Mouse (Mus musculus) adrenal gland, adult 8-10 months (tissue): ENCODE measurements around the gene Eid1. TPM values are rescaled to one million over a fixed set of nuclear protein-coding genes. Genes with fewer than 3 reads are reported as not detected.

Experiments used
- DNase-seq: peaks from one replicate; pipeline ENCODE4 v3.0.0; 2022
- total RNA-seq, 4 experiments: library from RNA; stranded (reverse); gene quantifications; 2 replicates each; pipeline ENCODE4 v1.2.4; 2022

The Eid1 gene
- 100 to 1,000 TPM; 142 to 165 (median 156) TPM for total RNA-seq

DNA sequence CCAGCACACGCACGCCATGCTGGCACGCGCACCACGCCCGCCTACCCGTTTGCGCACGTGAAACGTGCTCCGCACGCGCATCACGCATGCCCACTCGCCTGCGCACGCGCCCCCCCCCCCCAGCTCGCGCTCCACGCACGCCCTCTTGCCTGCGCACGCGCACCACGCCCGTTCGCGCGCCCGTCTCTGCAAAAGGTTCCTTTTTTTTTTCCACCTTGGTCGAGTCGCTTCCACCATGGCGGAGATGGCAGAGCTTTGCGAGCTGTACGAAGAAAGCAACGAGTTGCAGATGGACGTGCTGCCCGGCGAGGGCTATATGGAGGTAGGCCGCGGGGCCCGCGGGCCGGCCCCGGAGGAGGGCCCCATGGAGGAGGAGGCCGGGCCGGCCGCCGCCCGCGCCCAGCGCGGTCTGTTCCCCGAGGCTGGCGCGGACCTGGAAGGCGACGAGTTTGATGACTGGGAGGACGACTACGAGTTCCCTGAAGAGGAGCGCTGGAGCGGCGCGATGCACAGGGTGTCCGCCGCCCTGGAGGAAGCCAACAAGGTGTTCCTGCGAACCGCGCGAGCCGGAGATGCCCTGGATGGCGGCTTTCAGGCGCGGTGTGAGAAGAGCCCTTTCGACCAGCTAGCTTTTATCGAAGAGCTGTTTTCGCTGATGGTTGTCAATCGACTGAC is at the start of gene Eid1:
TSS of gene Eid1 (plus strand) at position 139 of the 675 bp plus-strand sequence.
- peak; percentile 72 for DNase-seq

DNA sequence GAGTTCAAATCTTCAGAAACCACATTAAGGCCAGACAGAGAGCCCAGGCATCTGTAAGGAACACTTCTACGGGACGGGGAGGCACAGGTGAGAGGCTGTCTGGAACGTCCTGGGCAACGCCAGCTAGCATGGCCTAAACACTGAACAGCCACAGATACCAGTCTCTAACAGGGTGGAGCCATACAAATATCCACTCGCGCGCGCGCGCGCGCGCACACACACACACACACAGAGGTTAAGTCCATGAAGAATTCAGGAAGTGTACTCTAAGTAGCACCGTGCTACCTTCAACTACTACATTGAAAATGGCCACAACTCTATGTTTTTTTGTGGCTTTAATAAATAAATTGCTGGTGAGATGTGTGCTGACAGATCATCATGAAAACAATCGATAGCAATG is 49.7 kb upstream of the Eid1 start:
- no peak for DNase-seq

DNA sequence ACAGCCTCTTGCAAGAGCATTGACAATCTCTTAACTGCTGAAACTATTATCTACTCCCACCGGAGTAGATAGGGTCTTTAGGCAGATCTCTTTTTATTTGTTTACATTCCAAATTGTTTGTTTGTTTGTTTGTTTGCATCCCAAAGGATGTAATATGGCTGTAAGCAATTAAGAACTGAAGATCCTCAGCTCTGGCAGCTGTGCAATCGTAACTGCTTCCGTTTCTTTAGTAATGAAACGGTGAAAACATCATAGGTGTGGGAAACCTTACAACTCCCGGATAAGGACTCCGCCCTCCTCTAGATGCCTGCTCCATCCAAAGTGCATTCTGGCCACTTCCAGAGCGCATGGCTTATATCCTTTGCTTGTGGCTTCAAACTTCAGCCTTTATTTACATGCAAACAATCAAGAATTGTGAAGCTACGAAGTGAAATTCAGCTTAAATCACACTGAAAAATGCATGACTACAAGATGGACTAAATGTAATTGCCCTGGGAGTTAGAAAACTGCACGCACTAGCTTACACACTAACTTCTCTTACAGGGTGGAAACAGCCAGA is 48.7 kb upstream of the Eid1 start:
- no peak for DNase-seq

DNA sequence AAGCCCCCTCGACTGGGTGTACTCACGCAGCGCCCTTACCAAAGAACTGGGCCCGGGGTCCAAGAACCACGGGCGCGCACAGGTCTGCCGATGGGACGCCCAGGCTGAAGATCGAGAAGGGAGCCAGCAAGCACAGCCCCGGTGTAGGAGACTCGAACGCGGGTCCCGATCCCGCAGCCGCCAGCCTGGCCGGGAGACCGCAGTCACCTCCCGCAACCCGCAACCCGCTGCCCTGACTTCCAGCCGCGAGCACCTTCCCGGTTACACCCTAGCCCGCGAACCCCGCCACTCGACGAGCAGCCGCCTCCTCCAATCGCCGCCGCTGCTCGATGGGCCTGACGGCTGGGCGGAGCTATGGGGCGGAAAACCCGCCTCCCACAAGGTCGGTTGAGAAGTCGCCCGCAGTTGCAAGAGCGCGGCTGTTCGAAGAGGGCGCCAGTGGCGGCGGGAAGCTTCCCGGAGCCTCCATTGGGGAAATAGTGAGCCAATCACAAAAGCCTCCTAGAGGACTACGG is 48.0 kb upstream of the Eid1 start, which contains the start of gene Cep152:
TSS of gene Cep152 (minus strand) at position 277 of the 515 bp plus-strand sequence.
- DNase-seq, result peak; percentile 98

DNA sequence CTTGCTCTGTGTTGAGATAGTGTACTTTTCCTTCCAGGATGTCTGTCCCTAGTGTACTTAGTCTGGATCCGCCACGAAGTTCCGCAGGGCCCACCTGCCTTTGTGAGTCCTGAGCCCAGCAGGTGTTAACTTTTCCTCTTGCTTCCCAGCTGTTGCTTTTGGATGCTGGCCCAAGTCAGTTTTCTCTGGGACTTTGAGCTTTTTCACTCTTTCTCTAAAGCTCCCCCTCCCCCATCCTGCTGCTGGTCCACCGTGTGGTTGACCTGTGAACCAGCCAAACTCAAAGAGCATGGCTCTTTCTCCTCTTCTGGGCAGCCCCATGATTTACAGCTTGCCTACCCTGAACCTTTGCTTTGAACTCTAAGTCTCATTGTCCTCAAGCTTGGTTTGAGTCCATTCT is 46.4 kb upstream of the Eid1 start:
- DNase-seq, result no peak

DNA sequence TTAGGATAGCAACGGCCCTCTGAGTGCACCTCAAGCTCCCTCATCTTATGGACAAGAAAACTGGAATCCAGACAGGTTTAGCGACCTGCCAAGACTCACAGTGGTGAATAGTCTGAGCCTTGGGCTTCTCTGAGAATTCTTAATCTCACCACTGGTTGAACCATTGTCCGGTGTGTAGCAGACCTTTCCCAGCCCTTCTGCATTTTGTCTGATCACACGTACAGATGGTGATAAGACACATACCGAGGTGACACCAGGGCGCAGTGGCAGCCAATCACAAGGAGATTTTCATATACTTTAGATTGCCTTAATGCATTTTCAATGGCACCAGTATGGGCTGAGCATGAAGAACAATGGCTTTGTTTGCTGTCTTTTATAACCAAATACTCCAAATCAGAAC is 44.4 kb upstream of the Eid1 start:
- no peak for DNase-seq

DNA sequence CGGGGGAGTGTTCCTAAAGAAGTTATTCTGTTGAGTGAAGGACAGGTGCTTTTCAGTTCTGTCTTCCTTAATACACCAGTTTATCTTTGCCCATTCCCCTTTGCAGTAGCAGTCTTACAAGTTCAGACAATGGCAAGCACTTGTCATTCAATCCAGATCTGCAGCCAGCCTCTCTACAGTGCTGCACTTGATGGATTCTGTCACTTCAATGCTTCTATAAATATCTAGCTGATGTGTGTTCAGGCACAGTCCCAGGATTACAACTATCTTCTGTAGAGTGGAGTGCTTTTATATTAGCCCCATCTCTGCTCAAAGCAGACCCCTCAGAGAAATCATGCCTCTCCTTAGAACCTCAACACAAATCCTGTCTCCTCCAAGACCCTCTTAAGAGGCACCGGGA is 42.9 kb upstream of the Eid1 start:
- DNase-seq, result no peak

DNA sequence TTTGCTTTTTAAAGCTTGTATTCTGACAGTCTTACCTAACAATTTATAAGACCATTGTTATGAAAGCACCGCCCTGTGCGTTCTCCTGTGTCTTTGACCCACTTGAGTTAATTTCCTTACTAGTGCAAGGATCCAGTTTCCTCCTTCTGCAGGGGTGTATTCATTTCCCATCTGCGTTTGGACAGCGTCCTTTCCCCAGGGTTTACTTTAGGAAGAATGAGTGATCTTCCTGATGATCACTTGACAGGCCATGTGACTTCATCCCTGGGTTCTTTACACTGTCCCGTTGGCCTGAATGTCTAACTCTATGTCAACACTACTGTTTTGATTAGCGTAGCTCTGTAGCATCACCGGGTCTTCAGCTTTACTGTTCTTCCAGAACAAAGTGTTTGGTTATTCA is 35.6 kb upstream of the Eid1 start:
- no peak for DNase-seq

DNA sequence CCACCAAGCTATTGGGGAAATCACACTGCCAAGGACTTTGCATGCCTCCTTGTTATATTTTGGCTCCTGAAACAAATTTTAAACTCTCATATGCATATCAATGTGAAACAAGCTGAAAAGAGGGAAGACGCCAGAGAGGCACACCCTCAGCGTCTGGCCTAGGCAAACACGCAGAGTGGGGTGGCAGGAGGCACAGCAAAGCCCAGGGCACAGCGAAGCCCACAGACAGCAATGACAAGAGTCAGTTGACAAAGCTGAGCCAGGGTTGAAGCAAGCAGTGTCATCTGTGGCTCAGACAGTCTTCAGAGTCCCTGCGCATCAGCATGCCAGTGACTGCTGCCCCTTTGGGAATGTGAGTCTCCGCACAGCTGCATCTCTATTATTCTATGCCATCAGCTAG is 28.0 kb upstream of the Eid1 start:
- no peak for DNase-seq

DNA sequence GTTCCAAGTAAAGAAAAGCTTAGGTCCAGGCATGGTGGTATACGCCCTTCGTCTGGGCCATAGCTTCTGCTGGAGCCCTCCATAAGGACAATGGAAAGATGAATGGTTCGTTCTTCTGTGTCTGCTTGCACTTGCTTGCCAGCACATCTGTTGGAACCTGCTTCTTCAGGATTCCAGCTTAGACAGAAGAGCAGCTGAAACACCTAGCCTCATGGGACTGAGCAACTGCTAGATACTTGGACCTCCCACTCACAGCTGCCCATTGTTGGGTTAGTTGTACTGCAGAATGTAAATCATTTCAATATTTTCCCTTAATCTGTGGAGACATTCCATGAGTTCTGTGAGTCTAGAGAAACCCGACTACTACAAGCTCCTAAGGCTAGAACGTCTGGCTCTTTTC is 22.9 kb upstream of the Eid1 start:
- DNase-seq, result no peak

DNA sequence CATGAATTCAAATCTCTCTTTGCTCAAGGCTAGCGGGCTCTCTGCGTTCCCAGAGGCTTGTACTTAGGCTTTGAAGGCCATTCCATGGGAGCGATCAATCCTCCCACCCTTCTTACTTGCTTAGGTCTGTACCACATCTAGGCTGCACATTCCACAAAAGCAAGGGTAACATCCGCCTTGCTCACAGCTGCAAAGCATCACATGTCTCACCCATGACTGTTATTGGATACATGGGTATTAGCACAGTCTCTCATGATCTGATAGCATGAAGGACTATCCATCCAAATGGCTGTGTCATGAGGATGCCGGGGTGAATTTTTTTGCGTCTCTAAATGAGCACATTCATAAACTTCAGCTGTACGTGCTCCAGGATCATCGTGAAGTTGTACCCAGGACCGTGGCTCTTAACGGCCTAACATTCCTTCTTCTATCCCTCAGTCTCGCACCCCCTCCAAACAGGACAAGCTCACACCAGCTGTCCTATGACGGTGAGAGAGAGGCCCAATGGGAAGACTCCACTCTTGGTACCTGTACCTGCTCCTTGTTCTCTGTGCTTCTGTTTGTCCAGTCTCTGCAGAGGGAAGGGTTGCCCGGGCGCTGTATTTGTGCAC is 22.0 kb upstream of the Eid1 start:
- DNase-seq, result no peak

DNA sequence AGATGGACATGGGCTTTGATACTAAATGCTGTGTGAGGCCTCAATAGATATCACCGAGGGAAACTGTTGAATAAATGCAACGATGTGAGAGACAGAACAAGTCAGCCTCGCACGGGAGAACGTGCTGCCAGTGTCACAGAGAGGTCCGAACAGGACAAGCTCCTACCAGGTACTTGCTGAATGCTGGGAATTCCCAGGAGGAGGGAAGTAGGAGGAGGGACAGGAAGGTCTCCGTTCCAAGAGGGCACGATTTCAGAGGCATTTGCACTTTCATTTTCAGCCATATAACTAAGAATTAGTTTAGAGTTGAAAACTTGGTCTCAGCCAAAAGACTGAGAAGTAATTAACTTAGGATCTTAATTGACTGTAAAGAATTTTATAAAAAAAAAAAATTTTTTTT is 21.3 kb upstream of the Eid1 start:
- DNase-seq, result no peak

DNA sequence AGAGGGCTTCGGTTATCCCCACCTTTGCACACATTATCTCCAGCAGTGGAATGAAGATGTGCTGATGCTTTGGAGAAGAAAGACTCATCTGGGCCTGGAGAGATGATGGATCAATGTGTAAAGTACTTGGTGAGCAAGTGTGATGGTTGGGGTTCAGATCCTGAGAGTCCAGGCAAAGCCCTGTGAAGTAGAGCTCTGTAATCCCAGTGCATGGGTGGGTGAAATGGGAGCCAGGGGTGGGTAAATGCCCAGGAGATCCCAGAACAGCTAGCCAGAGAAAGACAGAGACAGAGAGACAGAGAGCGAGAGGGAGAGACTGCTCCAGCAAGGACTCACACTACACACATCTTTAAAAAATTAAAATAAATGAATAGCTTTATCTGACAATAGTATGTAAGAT is 19.6 kb upstream of the Eid1 start:
- no peak for DNase-seq

DNA sequence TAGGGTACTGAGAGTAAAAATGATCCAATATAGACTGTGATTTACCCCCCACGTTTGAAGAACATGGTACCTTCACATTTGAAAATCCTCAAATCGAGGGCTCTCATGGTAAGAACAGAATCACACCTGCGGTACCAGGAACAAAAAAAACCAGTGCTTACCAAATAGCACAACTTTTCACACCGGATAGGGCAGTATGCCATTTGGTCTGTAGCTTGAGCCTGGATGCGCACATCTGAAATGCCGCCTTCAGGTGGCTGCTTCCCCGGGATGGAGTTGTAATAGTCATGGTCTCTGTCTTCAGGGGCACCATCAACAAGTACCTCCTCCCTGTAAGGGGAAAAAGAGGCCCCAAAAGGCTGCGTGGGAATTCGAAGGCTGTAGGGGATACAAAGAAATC is 17.5 kb upstream of the Eid1 start:
- DNase-seq, result no peak

DNA sequence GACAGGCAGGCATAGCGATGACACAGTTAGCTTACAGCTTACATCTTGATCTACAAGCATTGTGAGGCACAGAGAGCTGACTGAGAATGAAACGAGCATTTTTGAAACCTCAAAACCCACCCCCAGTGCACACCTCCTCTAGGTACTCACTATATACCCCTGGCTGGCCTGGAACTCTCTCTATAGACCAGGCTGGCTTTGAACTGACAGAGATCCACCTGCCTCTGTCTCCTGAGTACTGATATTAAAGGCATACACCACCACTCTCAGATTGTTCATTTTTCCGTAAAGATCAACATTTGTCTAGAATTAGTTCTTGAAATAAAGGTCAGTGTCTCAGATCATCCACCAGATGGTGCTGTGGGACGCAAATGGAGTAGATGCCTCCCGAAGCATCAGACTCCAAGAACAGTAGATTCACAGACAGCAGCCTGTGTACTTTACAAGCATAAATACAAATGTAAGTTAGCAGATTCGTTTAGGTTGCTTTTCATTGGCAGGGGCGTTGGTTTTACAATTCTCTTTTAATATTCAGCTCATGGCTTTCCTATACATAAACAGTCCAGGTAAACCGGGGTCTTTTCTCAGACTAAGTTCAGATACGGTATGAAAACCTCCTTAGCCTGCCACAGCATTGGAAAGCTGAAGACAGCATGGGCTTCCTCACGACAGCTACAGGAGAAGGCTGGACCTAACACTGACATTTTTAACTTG is 12.9 kb upstream of the Eid1 start:
- DNase-seq, result peak; percentile 58

DNA sequence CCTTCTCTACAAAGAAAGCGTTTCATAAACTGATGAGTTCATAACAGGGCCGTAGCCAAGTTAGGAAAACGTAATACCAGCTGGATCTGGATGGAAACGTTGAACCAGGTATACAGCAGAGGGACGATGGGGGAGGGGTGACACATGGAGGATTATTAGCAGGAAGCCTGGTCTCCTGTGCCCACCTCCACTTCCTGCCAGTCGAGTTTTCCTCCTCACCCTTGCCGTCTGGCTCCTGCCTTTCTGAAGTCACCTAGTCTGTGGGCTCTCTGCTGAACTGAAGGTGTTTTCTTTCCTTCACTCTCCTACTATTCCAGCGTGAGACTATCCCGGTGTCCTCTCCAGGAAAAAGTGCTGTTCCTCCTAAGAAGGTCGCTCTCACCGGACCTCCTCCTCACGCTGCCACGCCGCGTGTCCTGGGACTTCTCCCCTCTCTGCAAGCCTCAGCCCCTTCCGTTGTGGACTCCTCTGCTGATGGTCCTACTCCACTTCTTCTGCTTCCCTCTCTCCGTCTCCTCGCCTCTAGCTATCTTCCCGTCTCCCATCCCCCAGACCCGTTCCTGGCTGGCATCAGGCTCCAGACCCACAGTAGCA is 12.3 kb upstream of the Eid1 start:
- no peak for DNase-seq

DNA sequence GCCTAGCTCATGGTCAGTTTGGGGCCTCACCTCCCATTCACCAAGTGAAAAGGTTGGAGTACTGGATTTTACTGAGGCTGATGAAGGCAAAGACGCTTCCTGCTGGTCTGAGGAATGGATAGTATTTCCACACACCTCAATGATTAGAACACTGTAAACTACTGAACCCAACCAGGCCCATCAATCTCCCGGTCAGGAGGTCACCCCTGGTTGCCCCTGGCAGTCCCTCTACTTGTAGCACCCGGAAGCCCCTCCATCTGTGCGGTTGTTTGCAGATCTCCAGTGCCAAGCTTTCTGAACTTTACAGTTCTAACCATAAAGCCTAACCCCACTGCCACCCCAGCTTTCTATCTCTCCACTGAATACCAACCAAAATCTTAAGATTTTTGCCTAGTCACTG is 11.7 kb upstream of the Eid1 start:
- DNase-seq, result no peak

DNA sequence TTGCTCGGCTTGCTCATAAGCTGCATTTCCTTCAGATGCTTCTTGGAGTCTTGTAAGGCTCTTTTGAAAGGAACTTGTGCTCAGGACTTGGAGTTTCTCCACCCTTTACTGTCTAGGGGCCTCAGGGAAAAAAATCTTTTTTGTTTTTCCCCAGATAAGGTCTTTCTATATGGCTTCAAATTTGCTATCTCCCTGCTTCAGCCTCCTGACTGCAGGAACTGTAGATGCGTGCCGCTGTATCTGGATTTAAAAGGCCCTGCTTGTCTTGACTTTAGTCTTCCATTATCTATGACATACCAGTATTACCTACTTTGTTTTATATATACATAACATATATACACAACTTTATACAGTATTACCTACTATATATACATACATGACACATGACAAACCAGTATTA is 10.4 kb upstream of the Eid1 start:
- DNase-seq, result no peak

DNA sequence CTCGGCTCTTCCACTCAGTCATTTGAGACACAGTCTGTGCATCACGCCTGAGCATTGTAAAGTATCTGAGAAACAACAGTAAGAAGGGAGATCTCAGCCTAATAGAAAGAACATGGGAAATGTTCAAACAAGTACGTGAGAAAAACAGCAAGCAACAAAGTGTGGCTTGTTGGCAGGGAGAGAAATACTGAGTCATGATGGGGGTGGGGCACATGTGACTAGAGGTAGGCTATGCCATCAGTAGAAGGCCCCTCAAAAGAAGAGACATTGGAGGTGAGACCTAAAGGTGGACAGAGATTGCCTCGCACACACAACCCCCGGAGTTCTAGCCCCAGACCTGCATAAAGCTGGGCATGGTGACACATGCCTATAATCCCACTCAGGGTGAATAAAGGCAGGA is 7.7 kb upstream of the Eid1 start:
- DNase-seq, result no peak

DNA sequence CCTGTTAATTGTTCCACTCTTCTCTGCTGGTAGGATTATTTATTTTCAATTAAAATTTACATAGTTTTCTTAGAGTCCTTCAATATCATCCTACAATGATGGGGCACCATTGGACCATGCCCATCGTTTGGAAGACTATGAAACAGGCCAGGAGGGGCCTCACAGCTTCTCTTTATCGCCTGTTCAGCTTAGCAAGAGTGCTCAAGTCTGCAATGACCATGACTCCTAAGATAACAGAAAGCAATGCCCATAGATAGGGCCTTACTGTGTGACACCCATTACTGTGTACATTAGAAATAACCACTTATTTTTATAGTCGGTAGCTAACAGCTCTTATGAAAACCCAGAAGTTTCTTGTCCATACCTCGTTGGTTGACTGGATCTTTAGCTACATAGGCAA is 7.0 kb upstream of the Eid1 start:
- DNase-seq, result no peak

DNA sequence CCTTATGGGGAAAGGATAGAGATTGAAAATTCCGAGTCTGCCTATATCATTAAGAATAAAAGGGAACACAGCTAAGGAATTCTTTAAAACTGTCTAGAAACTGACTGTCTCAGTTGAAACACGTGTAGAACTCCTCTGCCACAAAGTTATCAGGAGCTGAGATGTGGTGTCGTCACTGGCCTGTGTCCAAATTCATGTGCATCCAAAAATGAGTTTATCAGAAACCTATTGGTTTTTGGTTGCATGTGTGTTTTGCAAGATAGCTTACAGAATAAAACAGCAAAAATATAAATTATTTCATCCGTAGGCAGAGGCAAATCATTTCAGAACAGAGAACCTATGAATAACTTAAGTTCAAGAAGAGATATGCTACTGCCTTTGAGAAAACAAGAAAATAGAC is 6.2 kb upstream of the Eid1 start:
- DNase-seq, result no peak

DNA sequence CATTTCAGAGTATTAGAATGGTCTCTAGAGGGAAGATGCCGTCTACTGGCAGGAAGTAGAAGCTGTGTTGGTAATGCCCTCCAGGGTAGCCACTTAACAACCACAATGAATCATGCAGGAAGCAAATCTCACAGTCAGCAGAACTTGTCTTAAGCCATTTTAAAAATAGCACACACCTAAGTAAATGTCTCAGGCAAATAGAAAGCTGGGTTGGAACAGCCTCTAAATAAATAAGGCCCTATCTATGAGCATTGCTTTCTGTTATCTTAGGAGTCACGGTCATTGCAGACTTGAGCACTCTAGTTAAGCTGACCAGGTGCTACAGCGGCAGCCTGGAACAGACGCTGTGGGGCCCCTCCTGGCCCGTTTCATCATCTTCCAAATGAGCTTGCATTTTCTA is 5.7 kb upstream of the Eid1 start:
- no peak for DNase-seq

DNA sequence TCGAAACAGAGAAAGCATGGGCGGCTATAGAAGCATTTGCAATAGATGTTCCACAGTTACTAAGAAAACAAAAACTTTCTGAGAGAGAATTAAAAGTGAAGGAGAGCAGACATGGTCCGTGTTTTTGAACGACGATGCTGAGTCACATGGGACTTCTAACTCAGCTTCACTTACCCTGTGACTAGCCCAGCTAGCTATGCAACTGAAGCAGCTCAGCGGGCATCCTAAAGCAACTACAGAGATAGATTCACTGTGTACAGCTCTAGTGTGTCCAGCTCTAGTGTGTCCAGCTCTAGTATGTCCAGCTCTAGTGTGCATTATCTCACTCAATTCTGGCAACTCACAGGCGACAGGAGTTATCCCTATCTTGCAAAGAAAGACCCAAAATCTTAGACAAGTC is 5.2 kb upstream of the Eid1 start:
- DNase-seq, result no peak
